Mouse (Mus musculus) cerebellum, postnatal 14 days (tissue): ENCODE measurements around the gene Ska3.

Experiments used
- DNase-seq, 2 experiments: peaks; one replicate each; pipeline ENCODE4 v3.0.0; 2021; ENCODE audit warnings: mixed read lengths in 2 of 2

Gene Ska3

DNA sequence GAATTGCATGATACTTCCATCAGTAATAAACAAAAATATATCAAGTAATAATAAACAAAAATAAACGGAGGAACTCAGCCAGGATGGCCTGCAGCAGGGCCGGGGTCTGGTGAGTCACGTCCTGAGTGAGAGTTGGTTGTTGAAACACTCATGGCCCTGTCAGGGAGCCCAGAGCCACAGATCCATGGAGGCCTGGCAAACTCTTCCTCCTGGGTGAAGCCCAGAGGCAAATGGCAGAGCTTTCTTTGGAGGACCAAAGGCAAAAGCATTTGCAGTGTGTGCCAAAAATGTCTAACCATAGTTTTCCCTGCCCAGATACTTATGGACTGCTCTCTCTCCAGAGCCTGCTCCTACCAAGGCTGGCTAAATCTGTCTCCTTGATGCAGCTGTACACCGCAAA, 34.8 kb downstream of the Ska3 start:
- no peak for DNase-seq

DNA sequence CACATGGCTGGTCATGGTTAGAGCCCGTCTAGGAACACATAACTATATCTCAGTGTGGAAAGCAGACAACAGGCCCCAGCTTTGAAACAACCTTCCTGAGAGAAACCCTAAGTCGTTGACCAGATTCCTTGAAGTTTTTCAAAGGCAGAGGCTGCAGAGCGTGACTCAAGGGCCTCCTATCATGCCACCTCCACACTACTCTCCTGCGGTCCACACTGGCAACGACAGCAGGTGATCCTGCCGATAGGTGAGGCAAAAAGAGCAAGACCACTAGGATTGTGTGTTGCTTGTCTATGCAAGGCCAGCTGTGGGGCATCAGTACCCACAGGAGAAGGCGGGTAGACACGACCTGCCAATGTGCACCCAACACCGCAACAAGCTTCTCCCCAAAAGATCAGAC, 36.2 kb downstream of the Ska3 start:
- DNase-seq, result no peak

DNA sequence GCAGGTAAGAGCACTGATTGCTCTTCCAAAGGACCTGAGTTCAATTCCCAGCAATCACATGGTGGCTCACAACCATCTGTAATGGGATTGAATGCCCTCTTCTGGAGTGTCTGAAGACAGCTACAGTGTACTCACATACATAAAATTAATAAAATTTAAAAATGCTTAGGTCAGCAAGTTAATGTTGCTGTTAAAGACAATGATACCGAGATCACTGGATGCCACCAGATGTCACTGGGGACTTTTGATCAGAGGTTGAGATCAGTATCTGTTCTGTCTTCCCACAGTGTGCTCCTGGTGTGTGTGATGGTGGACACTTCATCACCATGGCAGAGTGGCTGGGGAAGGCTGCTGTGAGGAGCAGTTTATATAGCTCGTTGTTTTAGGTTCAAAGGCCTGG, 36.7 kb downstream of the Ska3 start:
- DNase-seq, result no peak

DNA sequence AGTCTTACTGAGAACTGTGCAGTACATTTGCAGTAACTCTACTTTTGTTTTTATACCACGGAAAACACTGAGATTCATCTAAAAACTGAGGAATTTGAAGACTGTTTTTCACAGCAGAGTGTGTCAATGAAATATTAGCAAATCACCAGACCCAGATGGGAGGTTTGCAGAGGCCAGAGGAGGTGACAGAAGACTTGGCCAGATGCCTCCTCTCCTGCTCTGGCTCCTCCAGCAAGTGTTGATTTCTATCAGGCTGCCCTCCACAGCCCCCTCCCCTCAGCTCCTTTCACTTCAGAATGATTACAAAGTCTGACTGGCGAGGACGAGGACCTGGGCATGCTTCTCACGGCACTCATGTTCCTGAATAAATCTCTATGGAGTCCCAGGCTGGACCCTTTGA, 38.6 kb downstream of the Ska3 start:
- no peak for DNase-seq

DNA sequence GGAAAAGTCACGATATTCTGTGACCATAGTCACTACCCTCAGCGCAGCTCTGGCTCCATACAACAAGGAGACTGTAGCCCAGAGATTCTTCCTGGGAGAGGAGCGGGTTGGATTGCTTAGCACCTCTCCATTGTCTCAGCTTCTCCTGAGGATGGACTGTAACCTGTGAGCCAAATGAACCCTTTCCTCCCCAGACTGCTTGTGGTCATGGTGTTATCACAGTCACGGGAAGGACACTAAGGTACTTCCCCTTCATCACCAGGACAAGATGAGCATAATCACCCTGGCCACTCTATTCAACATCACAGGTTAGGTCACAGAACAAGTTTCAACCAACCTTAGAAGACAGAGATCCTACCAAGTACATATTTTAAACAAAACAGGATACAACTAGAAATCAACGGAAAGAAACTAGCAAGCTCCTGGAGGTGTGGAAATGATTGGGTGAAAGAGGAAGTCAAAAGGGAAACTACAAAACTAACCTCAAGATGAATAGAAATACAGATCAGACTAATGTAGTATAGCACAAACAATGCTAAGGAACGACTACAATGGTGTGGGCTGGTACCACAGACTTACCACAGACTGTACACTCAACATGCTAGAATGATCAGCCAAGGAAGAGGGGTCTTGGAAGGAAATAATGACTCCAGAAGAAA, 53.7 kb downstream of the Ska3 start:
- no peak for DNase-seq

DNA sequence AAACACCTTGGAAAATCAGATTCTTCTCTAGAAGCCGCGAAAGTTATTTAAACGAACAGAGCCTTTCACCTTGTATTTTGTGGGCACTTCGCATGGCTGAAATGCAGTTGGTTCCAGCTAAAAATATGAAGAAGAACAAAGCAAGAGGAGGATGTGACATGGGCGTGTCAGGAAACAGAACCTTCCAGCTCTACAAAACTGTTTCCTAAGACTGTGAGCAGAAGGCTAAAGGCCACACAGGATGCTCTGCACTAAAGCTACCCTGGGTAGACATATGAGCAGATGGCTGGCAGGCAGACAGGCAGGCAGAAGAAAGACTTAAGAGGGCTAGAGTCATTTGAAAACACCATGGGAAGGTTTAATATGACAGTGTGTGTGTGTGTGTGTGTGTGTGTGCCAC, 56.9 kb downstream of the Ska3 start:
- no peak for DNase-seq

DNA sequence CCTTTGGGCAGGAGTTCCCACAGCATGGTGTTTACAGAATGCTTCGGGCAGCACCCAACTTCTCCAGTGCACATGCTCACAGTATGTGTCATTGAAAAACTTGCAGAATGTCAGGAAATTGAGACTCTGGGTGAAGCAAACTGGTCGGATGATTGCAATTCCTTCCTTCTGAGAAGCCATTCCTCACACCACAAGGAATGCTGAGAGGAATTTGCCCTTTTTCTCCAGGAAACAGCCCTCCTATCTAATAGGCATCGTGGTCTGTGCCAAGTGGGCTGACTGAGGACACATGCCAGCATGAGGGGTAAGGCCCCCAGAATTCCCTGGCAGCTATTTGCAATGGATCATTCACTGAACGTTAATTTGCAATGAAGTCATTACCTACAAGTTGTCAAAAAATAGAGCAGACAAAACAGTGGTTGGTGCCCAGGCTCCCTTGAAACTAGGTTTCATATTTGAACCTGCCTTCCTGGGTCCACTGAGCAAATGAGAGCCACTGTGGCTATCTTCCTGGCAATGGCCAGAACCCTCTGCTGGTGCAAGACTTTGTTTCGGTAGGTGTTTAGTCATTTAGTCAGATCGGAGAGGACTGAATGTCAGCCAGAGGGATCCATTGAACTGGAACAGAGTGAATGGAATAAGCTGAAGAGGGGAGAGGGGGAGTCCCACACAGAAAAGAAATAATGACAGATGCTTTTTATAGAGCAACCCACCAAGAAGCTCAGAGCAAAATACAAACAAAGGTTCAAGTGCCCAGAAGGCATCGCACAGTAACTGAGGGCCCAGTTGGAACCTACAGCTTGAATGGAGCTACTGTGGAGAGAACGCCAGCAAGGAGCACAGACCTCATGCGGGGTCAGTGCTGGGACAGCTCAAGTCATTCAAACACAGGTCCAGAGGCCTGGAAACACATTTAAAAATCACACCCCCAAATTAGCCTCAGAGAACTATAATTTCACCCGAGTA, 65.3 kb downstream of the Ska3 start:
- DNase-seq, result no peak

DNA sequence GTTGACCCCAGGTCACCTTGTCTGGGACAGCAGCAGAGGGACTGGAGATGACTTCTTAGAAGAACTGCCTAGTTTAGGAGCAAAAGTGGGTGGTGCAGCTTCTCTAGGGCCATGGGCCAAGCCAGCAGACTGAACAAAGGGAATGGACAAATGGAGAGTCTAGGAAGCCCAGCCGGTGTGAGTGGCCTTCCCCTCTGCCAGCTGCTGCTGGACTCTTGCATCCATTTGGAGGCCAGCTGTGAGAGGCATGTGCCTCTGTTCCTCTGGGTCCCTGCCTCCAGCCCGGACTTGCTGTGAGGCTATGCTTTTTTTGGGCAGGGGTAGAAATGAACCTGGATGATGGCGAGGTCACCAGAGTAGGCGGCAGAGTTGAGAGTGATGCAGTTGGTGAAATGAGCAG, 67.7 kb downstream of the Ska3 start, which contains the start of gene Lats2:
TSS of gene Lats2 (minus strand) at position 152 of the 400 bp plus-strand sequence.
- DNase-seq, result no peak
